Mouse (Mus musculus) left cerebral cortex, adult 11 months (tissue): ENCODE measurements around the gene Zap70.

Source experiments
- DNase-seq: peaks from one replicate; pipeline ENCODE4 v3.0.0; 2022; ENCODE audit warnings: low spot score

The Zap70 gene

DNA sequence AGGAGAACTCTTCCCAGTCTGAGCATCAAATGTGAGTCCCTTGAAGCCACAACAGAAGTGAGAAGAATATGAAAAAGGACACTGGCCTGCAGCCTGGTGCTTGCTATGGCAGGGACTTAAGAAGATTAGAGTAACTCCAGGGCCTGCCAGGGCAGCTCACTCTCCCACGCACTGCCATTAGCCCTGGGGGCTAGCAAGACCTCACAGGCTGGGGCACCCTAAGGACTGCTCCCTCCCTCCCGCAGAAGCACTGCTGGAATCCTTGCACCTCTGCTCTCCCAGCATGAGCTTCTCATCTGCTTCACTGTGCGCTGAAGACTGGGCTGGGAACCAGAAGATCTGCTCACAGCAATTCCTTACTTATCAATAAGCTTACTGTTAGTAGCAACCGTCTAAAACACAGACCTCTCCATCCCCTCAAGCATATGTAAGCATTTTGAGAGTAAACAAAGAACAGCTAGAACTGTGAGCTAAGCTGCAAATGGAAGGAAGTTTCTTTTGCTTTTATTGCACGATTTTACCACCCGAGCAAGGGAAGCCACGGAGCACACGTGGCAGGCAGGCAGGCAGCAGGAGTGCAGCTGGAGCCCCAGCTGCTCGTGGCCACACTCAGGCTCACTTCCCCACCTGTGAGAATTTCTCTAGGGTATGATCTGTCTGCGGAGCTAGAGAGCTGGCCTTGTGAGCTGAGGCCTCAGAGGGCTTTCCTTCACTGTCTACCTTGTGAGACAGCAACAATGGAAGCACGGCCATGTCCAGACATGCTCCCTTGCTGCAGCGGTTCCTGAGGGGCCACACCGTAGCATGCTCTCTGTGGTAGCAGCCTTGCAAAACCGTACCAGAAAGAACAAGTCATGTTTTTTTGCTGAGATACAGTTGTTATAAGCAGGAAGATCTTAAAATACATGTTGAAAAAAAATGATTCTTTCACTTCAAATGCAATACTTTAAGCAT, 69.6 kb downstream of the Zap70 start:
- DNase-seq, result no peak
